Mouse (Mus musculus) ovary, postnatal 10 days (tissue): ENCODE results near the gene Ube2z.

Experiments used
- DNase-seq: peaks from one replicate; pipeline ENCODE4 v3.0.0; 2022; ENCODE audit warnings: low spot score

Gene Ube2z

GRCm38 (mm10) chr11:96006852-96007515 is 58.2 kb downstream of the Ube2z start:
- DNase-seq, result no peak

GRCm38 (mm10) chr11:96006367-96006851 is 58.8 kb downstream of the Ube2z start:
- no peak for DNase-seq

DNA sequence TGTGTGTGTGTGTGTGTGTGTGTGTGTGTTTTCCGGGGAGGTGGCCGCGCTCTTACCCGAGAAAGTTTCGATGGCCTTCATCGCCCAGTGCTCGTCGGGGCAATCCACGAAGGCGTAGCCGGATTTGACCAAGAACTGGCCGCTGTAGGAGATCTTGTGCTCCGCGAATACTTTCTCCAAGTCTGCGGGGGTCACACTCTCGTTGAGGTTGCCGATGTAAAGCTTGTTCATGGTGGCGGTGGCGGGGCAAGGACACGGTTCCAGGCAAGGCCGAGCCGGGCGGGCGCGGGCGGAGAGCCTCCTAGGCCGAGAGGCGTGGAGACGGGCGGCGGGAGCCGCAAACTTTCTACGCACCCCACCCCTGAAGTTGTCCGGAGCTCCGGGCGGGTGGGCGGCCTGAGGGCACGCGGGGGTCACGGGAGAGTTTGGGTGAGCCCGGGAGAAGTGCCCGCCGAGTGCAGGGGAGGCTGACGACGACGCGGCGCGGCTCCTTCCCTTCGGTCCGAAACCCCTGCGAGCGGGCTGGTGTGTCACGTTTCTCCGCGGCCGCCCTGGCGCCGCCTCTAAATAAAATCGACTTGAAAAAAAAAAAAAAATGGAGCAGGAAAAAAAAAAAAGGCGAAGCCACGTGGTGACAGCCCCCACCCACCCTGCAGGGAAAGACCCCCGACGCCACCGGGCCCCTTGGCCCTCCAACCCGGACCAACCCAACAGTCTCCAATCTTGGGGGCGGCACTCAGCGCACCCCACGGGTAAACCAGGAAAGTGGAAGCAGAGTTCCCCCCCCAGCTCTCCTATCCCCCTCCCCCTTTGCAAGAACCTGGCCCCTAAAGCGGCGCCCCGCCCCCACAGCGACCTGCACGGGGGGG is 59.6 kb downstream of the Ube2z start, which contains the start of gene Igf2bp1:
TSS of gene Igf2bp1 (minus strand) at position 538 of the 869 bp plus-strand sequence.
- DNase-seq, result no peak

GRCm38 (mm10) chr11:96004793-96005402 is 60.3 kb downstream of the Ube2z start:
- DNase-seq, result no peak

DNA sequence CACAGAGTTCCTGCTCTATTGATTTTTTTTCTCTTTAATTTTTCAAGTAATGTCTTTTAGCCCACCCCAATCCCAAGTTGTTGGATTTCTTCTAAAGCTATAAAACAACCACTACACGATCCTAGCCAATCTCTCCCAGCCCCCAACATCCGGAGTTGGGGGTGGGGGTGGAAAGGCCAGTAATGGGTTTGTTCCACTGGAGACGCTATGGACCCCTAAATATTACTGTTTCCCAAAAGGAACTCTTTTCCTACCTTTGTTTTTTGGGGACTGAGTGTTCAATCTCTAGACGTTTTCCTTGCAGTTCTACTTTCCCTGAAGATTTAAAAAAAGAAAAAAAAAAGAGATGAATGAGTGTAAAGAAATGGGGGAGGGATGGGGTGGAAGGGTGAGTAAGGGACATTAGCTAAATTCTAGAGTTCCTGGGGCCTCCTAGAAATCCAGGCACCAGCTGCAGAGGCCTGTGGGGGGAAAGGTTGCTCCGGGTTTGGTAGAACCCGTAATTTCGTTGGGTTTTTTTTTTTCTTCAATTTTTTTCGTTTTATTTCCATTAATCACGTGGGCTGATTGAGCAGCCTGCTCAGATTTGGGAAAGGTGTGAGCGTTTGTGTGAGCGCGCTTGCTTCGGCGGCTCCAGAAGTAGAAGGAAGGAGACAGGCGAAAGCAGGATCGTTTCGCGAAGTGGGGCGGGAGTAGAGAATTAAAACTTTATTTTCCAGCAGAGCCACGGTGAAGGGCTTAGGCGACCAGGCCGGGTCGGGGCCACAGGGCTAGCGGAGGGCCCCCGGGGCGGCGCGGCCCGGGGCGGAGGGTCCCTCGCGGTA is 61.0 kb downstream of the Ube2z start:
- no peak for DNase-seq

- no peak for DNase-seq
Measured at GRCm38 (mm10) chr11:96003100-96003900, 61.9 kb downstream of the Ube2z start.
